Mouse (Mus musculus) heart, adult 8-10 months (tissue): ENCODE measurements around the gene Ltb. TPM values are rescaled to one million over a fixed set of nuclear protein-coding genes. Genes with fewer than 3 reads are reported as not detected.

Experiments used
- microRNA-seq: library from miRNA; unstranded; fragments of <30 nt; microRNA quantifications from one replicate; pipeline ENCODE4 v1.2.0, GENCODE M21; 2022
- total RNA-seq, 4 experiments: library from RNA; stranded (reverse); gene quantifications; 2 replicates each; pipeline ENCODE4 v1.2.4; 2022

Gene Ltb
- total RNA-seq, 4 experiments from 2014 or later = 0.69 to 1.6 (median 0.80) TPM

Small RNA genes within 50 kb of the gene (microRNA-seq; reads per million reads assigned to microRNA genes)
- gene Mir6973a (not detected), gene Mir6974 (not detected), gene Mir6975 (not detected)

Other genes with a start within 250 kb of the Ltb start
- 1 to 10 TPM; 1.4 to 5.5 (median 2.6) TPM for gene Hspa1b, start 235.2 kb upstream of the Ltb start, total RNA-seq
- not detected for gene Gm20481, start 224.5 kb upstream of the Ltb start, total RNA-seq
- gene Hspa1a, start 222.3 kb upstream of the Ltb start, total RNA-seq = 1 to 10 TPM; 1.8 to 7.5 (median 3.6) TPM
- gene Hspa1l, start 221.7 kb upstream of the Ltb start, total RNA-seq = 10 to 100 TPM in 2 of 4 experiments, 1 to 10 TPM in 2; 8.7 to 13.3 (median 11.0) TPM
- 10 to 100 TPM; 17.5 to 21.7 (median 17.9) TPM for gene Lsm2, start 212.6 kb upstream of the Ltb start, total RNA-seq
- 10 to 100 TPM; 28.3 to 31.4 (median 29.3) TPM for gene Vars, start 193.5 kb upstream of the Ltb start, total RNA-seq
- 10 to 100 TPM; 12.0 to 18.5 (median 16.6) TPM for gene Vwa7, start 177.9 kb upstream of the Ltb start, total RNA-seq
- gene Sapcd1, start 166.4 kb upstream of the Ltb start, total RNA-seq = not detected
- gene Msh5, start 147.7 kb upstream of the Ltb start, total RNA-seq = under 1 TPM in 2 of 4 experiments, not detected in 2; 0.33 to 0.56 TPM
- gene Clic1, start 144.5 kb upstream of the Ltb start, total RNA-seq = 10 to 100 TPM; 21.6 to 33.8 (median 30.0) TPM
- 10 to 100 TPM; 13.5 to 22.7 (median 21.5) TPM for gene Ddah2, start 135.4 kb upstream of the Ltb start, total RNA-seq
- not detected for gene Ly6g6c, start 129.1 kb upstream of the Ltb start, total RNA-seq
- gene Mpig6b, start 128.3 kb upstream of the Ltb start, total RNA-seq = 1 to 10 TPM in 1 of 4 experiments, under 1 TPM in 3; 0.34 to 1.0 (median 0.85) TPM
- gene Ly6g6e, start 117.5 kb upstream of the Ltb start, total RNA-seq = not detected
- gene Ly6g6d, start 116.4 kb upstream of the Ltb start, total RNA-seq = under 1 TPM in 3 of 4 experiments, not detected in 1; 0.69 to 0.95 (median 0.85) TPM
- gene Ly6g6f, start 108.8 kb upstream of the Ltb start, total RNA-seq = under 1 TPM in 1 of 4 experiments, not detected in 3; 0.24 TPM
- gene Abhd16a, start 105.2 kb upstream of the Ltb start, total RNA-seq = 10 to 100 TPM; 60.7 to 64.8 (median 62.3) TPM
- not detected for gene Ly6g5c, start 86.2 kb upstream of the Ltb start, total RNA-seq
- not detected for gene Ly6g5b, start 79.0 kb upstream of the Ltb start, total RNA-seq
- 10 to 100 TPM in 1 of 4 experiments, 1 to 10 TPM in 3; 6.6 to 10.2 (median 8.2) TPM for gene Gpank1, start 73.0 kb upstream of the Ltb start, total RNA-seq
- 100 to 1,000 TPM; 152 to 184 (median 155) TPM for gene Csnk2b, start 72.4 kb upstream of the Ltb start, total RNA-seq
- 10 to 100 TPM; 27.8 to 33.4 (median 30.3) TPM for gene D17H6S53E, start 68.1 kb upstream of the Ltb start, total RNA-seq
- gene Apom, start 62.4 kb upstream of the Ltb start, total RNA-seq = under 1 TPM in 1 of 4 experiments, not detected in 3; 0.26 TPM
- 100 to 1,000 TPM; 233 to 266 (median 242) TPM for gene Bag6, start 59.3 kb upstream of the Ltb start, total RNA-seq
- gene Prrc2a, start 29.5 kb upstream of the Ltb start, total RNA-seq = 100 to 1,000 TPM; 130 to 143 (median 140) TPM
- gene Aif1, start 18.4 kb upstream of the Ltb start, total RNA-seq = 1 to 10 TPM; 1.9 to 3.3 (median 2.4) TPM
- gene Lst1, start 6.0 kb upstream of the Ltb start, total RNA-seq = 1 to 10 TPM; 1.8 to 3.6 (median 2.6) TPM
- under 1 TPM; 0.25 to 0.97 (median 0.52) TPM for gene Tnf, start 7.6 kb downstream of the Ltb start, total RNA-seq
- under 1 TPM in 1 of 4 experiments, not detected in 3; 0.44 TPM for gene Lta, start 10.9 kb downstream of the Ltb start, total RNA-seq
- gene Gm16181, start 26.4 kb downstream of the Ltb start, total RNA-seq = under 1 TPM in 1 of 4 experiments, not detected in 3; 0.72 TPM
- 1 to 10 TPM; 1.7 to 3.6 (median 1.9) TPM for gene Atp6v1g2, start 39.2 kb downstream of the Ltb start, total RNA-seq
- gene Nfkbil1, start 41.4 kb downstream of the Ltb start, total RNA-seq = 1 to 10 TPM; 8.2 to 9.4 (median 8.5) TPM
- gene Ddx39b, start 47.3 kb downstream of the Ltb start, total RNA-seq = 10 to 100 TPM; 76.7 to 92.1 (median 86.6) TPM
- 100 to 1,000 TPM; 108 to 169 (median 117) TPM for gene H2-D1, start 68.3 kb downstream of the Ltb start, total RNA-seq
- gene H2-Q1, start 126.0 kb downstream of the Ltb start, total RNA-seq = 1 to 10 TPM in 3 of 4 experiments, under 1 TPM in 1; 0.53 to 1.5 (median 1.4) TPM
- 1 to 10 TPM in 2 of 4 experiments, under 1 TPM in 2; 0.84 to 1.3 (median 1.1) TPM for gene H2-Q2, start 147.8 kb downstream of the Ltb start, total RNA-seq
- gene H2-Q4, start 185.2 kb downstream of the Ltb start, total RNA-seq = 10 to 100 TPM; 14.6 to 22.3 (median 16.7) TPM
- gene H2-Q6, start 230.4 kb downstream of the Ltb start, total RNA-seq = 1 to 10 TPM; 3.8 to 8.0 (median 4.4) TPM
- gene H2-Q7, start 244.7 kb downstream of the Ltb start, total RNA-seq = 1 to 10 TPM; 2.5 to 4.7 (median 3.2) TPM